Mouse (Mus musculus): ENCODE data around the gene Snx9.

Snx9 gene

DNA sequence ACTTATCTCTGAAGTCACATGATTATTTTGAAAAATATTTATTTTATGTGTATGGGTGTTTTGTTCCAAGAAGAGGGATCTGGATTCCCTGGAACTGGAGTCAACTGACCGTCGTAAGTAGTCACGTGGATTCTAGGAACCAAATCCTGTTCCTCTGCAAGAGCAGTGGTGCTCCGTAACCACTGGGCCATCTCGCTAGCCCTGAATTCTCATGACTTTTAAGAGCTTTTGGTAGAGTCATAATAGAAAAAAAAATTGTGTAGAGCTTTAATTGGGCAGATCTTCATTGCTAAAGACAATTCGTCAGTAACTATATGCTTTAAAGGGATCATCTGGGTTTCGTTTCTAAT, 2.5 kb downstream of the Snx9 start:
- DNase-seq (ENCODE audit: low spot score in 2 of 2): no peak

DNA sequence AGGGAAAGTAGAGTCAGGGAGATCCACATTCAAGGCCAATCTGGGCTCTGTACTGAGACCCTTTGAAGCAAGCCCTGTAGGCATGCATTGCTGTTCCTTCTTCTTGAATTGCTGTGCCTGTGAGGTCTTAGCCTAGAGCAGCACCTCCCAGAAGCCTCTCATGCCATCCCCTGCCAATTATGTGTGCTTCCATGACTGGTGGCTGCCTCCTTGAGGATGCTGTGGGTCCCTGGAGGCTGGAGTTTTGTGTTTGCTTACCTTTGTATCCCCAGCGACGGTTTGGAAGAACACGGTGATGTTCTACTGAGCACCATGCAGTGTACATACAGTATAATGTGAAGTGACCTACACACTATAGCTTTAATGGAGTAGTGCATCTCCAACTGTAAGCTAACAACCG, 4.2 kb downstream of the Snx9 start:
- DNase-seq (ENCODE audit: low spot score in 2 of 2): no peak

DNA sequence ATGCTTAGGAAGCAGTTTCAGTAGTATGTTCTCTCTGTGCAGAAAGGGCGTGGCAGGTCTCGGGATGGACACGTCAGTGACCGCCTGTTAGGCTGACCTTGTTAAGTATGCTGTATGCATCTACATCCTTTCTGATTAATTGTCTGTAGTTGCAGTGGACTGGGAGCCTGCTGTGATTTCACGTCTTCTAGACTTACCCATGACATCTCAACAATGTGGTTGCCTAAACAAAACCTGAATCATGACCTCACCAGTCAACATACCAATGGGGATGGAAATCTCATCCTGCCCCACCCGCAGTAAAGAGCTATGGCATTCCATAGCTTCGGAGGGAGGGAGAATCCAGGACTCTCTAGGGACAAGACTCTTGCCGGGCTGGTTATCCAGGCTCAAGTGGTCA, 5.0 kb downstream of the Snx9 start:
- no peak for DNase-seq (ENCODE audit: low spot score in 2 of 2)

DNA sequence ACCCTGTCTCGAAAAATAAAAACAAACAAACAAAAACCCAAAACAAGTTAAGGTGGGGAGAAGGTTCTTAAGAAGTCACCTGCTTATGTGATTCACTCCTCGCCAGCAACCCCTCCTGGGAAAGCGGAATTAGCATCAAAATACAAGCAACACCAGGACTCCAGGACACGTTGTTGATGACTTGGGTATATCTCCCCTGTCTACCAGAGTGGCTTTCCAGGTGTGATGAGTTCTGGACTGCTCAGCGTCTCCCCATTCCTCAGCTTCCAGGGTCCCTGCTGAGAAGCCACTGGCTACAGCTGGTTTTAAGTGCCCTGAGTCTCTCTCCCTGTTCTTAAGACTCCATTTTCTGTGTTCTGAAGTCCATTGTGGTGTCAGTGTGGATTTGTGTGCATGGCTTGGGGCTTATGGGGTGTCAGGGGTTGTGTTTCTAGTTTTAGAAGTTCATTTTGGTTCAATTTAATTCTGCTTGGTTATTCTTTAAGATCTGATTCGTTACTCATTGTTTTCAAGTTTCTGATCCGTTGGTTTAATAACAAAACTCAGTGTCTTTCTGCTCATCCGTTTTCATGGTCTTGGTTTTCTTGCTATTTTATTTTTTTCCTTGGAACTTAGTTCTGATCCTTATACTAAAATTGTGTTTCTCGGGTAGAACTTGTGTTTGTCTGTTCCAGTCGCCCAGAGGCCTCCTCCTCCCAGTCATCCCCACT, 7.7 kb downstream of the Snx9 start:
- no peak for DNase-seq (ENCODE audit: low spot score in 2 of 2)

DNA sequence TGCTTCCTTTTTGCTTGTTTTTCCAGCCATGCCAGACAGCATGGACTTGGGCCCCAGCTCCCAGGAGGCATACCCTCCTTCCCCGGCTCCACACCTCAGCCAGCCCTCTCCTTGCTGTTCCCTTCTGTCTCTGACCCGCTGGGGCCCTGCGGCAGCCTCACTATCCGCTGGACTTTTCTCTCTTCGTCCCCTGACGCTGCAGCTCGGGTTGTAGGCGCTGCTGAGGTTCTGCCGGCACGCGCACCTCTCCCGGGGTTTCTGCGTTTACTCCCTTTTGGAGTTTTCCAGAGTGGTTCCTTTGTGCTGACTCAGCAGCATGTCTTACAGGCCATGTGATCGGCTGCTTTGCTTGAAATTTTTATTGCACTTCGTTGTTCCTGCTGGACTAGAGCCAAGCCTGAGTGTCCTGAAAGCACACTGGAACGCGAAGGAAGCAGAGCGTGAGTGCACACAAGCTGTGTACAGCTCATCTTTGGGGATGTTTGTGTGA, 8.3 kb downstream of the Snx9 start:
- peak; percentile 39 to 40 for DNase-seq (ENCODE audit: low spot score in 2 of 2)

DNA sequence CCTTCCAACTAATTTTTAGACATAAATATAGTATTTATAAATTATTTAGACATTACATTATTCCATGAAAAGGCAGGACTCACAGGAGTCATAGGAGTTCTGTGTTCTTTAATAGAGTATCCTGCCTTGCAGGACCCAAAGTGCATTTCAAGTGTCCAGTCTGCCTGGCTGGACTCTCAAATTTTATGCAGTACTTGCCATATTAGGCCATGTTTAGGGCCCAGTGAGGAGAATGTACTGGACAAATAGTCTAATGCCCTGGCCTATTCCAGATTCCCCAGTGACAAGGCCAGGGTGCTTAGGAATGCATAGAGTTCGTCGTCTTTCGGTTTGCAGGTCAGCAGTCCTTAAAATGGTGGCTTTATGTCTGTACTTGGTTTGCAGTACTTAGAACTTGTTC, 8.9 kb downstream of the Snx9 start:
- no peak for DNase-seq (ENCODE audit: low spot score in 2 of 2)

DNA sequence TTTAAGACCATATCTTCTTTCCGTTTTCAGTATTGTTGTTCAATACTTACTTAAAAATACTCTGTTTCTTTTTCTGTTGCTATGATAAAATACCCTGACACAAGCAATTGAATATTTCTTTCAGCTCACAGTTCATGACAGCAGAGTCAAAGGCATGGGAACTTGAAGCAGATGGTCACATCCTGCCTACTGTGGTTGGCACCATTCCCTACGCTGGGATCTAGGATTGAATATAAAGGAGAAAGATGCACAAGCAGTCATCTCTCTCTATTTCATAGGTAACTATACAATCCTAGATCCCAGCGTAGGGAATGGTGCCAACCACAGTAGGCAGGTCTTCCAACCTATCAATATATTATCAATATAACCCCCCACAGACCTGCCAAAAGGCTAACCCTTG, 9.3 kb downstream of the Snx9 start:
- DNase-seq (ENCODE audit: low spot score in 2 of 2): no peak

DNA sequence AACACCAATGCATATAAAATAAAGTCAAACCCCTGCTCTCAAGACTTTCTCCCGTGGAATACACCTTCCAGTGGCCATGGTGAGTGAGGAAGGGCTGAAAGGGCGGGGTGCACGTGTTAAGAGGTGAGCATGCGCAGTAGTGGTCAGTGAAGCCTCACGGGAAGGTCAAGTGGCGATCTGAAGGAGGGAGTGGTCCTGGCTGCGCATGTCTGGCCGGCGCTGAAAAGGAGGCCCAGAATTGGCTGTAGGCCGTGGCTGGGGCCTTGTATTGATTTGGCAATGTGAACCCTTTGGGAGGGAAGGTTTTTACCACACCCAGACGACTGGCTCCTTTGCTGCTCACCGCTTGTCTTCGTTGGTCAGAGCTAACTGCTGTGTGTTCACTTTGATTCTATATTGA, 12.8 kb downstream of the Snx9 start:
- DNase-seq (ENCODE audit: low spot score in 2 of 2): no peak

DNA sequence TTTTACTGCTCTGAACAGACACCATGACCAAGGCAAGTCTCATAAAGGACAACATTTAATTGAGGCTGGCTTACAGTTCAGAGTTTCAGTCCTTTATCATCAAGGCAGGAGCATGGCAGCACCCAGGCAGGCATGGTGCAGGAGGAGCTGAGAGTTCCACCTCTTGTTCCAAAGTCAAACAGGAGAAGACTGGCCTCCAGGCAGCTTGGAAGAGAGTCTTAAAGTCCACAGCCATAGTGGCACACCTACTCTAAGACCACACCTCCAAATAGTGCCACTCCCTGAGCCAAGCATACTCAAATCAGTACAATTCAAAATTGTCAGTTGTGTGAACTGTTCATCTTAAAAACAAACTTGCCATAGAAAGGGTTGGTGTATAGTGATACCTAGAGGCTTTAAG, 14.4 kb downstream of the Snx9 start:
- DNase-seq (ENCODE audit: low spot score in 2 of 2): no peak

DNA sequence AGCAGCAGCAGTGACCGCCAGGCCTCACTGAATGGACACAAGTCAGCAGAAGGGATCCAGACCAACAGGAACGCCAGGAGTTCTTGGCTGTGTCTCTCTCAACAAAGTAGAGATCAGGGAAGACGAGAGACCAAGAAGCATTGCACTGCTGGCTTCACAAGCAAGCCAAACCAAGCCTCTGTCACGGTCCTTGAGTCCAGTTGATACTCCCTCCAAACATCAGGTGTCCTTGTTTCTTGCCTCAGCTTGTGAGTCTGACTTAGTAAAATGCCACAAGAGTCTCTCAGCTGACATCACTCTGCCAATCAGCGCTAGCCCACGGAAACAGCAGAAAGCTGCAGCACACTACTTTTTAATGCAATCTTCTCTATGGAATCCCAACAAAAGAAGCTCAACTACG, 15.3 kb downstream of the Snx9 start:
- no peak for DNase-seq (ENCODE audit: low spot score in 2 of 2)

DNA sequence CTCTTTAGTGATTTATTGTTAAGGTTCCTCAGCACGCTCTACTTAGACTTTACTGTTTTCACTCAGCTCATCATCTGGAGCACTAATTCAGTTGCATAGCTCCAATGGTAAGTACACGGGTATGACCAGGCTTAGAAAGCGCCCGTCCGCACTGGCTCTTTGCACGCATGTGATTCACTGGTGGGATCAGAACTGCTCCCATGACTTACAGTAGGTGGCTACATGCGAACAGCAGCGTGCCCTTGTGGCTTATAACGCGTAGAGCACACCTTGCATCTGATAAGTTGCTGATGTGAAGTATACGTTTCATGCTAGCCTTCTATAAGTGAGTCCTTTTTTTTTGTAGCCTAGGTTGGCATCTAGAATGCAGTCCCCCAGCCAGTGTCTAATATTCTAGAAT, 16.1 kb downstream of the Snx9 start:
- DNase-seq (ENCODE audit: low spot score in 2 of 2): no peak

DNA sequence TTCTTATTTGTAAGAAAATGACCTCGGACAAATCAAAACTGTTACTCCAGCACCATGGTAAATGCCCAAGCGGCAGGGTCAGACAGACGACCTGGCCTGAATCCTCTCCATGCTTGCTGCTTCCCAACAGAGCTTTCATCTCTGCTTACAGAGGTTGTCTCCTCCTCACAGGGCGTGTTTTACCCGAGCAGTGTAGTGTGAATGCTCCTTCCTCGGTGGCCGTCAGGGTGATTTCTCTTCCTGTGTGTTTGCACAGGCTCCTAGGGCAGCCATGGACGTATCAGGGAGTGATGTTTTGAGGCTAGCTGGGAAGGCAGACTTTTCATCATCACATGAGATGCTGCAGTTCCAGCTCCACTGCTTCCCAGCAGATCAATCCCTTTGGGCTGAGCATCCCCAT, 17.1 kb downstream of the Snx9 start:
- DNase-seq (ENCODE audit: low spot score in 2 of 2): no peak

DNA sequence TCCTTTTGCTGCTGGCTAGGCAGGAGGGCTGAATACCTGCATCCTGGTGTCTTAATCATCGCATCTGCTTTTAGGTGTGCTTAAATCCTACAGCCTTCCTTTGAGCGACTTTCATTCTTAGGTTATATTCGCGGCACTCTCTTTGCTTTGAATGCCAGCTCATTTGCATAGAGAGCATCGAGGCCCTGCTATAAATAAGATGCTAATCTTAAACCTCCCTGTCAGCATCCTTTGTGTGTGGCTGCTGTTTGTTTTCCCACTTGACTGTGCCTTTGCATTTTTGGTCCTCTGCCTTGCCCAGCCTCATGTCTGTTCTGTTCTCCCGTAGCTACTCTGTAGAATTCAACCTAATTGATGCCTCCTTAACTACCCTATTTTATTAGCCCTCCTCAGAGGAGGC, 21.2 kb downstream of the Snx9 start:
- DNase-seq (ENCODE audit: low spot score in 2 of 2): no peak

DNA sequence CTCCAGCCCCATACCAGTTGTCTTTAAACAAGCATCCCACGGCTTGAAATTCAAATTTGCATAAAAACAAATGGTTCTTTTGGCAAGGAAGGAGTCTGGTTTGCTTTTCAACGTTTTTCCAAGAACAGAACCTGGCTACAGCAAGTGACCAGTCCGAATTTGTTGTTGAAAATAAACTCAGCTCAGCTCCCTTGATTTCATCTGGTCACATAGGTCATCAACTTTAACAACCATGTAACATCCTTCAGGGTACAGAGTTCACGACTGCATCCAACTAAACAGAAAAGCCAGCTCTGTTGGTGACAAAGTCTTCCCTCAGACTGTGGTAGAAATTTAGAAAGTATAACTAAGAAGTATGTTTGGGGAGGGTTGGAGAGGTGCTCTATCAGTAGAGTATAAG, 21.7 kb downstream of the Snx9 start:
- DNase-seq (ENCODE audit: low spot score in 2 of 2): no peak

DNA sequence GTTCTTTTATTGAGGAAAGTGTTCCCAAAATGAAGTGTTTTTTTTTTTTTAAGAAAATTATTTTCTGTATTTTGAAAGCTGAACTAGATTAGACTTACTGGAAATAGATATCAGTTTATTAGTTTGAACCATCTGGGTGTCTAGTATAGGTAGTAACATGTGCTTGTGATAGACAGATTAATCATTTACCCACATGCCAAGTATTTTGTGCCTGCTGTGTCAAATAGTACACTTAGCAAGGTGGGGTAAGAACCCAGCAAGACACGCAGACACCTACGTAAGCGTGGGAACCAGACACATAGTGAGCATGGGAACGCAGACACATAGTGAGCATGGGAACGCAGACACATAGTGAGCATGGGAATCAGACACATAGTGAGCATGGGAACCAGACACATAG, 22.6 kb downstream of the Snx9 start:
- DNase-seq (ENCODE audit: low spot score in 2 of 2): no peak

DNA sequence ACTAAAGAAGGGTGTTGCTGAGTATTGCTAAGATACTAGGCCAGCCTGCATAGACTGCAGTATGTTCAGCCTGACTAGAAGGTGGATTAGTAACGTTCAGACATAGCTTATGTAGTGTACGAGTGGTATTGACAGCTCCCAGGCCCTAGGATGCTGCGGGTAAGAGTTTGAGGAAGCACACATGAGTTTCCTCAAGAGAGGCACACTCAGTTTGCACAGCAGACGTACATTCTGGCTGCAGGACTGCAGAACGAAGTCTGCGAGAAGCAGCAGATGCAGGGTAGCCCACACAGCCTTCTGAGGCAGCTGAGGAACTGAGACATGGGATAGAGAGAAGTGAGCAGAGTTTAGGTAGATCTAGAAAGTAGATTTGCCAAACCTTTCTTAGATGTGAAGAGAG, 26.3 kb downstream of the Snx9 start:
- no peak for DNase-seq (ENCODE audit: low spot score in 2 of 2)

DNA sequence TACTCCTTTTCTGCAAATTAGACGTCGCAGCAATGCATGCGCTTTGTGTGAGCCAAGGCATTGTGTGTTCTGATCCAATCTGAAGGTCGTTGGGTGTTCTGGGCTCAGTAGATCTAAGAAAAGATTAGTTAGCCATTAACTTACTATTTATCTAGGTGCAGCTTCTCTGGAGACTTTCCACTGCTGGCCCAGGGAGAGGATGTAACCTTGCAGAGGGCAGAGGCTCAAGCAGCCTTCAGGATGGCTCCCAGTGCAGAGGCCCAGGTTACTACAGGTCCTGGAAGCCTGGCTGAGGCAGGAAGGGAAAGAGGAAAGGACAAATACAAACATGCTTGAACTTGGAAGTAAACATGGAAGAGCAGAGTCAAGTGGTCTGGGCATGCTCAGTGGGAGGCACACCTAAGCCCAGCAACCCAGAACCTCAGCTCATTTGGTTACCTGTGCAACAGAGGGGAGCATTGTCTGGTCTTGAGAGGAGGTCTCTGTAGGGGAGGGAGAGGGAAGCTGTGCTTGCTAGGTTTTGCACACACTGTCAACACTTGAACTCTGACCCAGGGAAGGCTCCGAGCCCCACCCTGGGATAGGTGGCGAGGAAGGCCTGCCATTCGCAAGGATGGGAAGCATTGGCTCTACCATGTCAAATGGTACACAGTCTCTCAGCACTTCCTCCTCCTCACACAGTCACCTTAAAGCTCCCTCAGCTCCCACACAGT, 27.3 kb downstream of the Snx9 start:
- no peak for DNase-seq (ENCODE audit: low spot score in 2 of 2)

DNA sequence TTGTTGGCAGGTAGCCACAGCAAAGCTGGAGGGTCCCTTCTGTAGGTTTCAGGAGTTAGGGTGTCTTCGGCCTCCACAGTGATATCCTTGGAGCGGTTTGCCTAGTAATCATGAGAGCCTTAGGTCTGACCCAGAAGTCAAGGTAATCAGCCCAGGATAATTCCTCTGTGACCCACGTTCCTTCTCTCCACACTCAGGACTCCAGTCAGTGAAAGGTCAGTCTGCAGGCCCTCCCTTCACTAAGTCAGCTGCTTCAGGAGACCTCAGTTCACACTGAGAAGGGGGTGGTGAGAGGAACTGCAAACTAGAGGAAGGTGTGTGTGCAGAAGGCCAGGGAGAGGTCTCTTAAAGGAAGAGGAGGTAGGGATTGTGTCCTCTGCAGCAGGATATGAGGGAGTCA, 28.3 kb downstream of the Snx9 start:
- DNase-seq (ENCODE audit: low spot score in 2 of 2): no peak

DNA sequence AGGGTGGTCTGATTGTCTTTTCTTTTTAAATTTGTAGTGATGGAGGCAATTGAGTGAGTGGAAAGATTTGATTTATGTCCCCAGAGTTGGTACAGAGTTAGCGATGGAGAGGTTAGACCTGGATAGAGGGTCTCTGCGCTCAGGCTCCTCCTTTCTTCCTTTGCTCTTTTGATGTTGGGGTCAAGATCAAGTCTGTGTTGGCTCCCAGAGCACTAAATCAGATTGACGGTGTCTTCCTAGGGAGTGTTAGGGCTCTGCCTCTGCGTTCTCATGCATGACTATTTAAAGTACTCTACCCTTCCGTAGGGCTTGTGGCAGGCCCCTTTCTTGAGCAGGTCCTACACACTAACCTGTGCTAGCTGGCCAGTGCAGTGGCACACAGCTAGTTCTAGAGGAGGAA, 28.9 kb downstream of the Snx9 start:
- DNase-seq (ENCODE audit: low spot score in 2 of 2): no peak

DNA sequence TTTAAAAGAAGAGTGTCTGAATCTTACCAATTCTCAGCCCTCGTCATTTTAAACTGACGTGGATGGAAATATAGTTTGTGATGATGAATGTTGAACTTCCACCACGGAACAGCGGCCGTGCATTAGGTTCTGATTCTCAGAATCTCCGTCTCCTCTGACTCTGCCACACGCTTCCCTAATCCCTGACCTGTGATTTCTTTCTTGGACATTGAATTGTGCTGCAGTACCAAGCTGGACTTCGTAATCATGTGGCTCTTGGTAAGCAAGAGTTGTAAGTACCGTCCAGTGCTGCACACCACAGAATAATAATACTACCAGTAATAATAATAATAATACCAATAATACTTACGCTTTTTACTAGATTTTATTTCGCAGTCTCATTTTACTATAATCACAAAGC, 29.6 kb downstream of the Snx9 start:
- DNase-seq (ENCODE audit: low spot score in 2 of 2): no peak

DNA sequence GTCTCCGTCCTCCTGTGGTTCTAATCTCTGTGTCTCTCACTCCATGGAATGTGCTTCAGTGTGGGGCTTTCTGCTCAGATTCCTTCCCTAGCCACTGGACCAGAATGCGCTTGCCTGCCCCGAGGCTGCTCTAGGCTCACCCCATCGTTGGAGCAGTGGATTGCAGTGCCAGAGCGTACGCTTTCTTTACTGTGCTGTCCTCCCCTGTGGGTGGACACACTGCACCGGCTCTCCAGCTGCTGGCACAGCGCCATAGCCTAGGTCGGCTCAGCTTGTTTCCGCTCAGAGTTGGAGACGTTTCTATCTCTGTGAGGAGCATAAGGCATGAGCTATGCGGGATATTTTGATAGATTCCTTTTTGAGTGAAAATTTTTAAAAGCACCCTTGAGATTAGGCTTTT, 31.4 kb downstream of the Snx9 start:
- DNase-seq (ENCODE audit: low spot score in 2 of 2): peak in 1 of 2 experiments; percentile 46

DNA sequence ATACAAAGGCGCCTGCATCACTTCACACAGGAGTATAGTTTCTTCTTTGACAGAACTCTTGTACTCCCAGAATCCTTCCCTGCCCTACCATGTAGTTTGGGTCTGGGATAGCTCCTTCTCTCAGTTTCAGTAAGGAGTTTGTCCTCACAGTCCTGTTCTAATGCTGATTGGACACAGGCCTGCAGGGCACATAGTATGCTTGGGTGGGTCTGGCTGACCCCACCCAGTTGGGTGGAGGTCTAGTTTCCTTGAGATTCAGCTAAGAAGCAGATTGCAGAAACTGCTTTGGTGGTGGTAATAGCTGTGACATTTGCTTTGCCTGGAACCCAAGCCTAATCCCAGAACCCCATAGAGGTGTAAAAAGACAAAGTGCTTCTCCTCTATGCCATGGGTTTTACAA, 33.4 kb downstream of the Snx9 start:
- no peak for DNase-seq (ENCODE audit: low spot score in 2 of 2)

DNA sequence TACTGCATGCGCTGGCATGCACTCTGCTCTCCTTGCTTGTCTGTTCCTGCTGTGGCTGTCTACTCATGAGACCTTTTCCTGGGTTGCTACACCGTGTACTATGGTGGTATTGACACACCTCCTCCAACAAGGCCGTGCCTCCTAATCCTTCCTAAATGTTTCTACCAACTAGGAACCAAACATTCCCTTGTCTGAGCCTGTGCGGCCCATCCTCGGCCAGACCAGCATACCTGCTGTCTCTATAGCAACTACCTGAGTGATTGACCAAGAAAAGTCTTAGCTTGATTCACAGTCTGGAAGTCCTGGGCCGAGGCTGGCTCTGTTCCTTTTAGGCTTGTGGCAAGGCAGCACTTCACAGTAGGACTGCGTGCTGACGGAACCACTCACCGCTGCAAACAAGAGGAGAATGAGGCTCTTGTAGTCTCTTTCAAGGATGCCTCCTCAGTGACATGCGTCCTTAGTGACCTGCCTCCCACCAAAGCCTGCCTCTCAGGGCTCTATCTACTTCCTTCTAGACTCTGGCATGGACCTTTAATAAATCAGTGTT, 36.6 kb downstream of the Snx9 start:
- no peak for DNase-seq (ENCODE audit: low spot score in 2 of 2)
